Mouse (Mus musculus) stomach, postnatal 0 days (tissue): ENCODE measurements around the gene Rasal3. TPM values are rescaled to one million over a fixed set of nuclear protein-coding genes. Genes with fewer than 3 reads are reported as not detected.

ENCODE experiments used
- ATAC-seq: fragments of 200-750 bp; cut with Nextera tagmentation; 2 replicates; pipeline ENCODE4 v1.8.0; 2017; ENCODE audit not compliant: low FRiP score, low TSS enrichment
- DNase-seq: peaks from one replicate; pipeline ENCODE4 v3.0.0-alpha.2; 2016; ENCODE audit warnings: low spot score
- H3K27ac ChIP-seq: fragments of 300-500 bp; sonication (generic); replicated peaks from 2 replicates; pipeline ENCODE4 v1.5.1; 2014; ENCODE audit warnings: mild to moderate bottlenecking, control low read depth
- H3K27me3 ChIP-seq: fragments of 300-500 bp; sonication (generic); 2 replicates; pipeline ENCODE4 v1.6.1; 2014; ENCODE audit warnings: low read length; ENCODE audit not compliant: control insufficient read depth, insufficient read depth
- H3K36me3 ChIP-seq: fragments of 300-500 bp; sonication (generic); 2 replicates; pipeline ENCODE4 v1.6.1; 2014; ENCODE audit warnings: low read length, mixed read lengths; ENCODE audit not compliant: control insufficient read depth, insufficient read depth
- H3K4me1 ChIP-seq: fragments of 300-500 bp; sonication (generic); replicated peaks from 2 replicates; pipeline ENCODE4 v1.6.1; 2014; ENCODE audit warnings: antibody characterized with exemption; ENCODE audit not compliant: control insufficient read depth, insufficient read depth
- H3K4me2 ChIP-seq: fragments of 300-500 bp; sonication (generic); replicated peaks from 2 replicates; pipeline ENCODE4 v1.6.1; 2014; ENCODE audit warnings: low read depth, mild to moderate bottlenecking, control low read depth, moderate library complexity
- H3K4me3 ChIP-seq: fragments of 300-500 bp; sonication (generic); 2 replicates; pipeline ENCODE4 v1.5.1; 2014; ENCODE audit warnings: low read depth, low read length, control low read depth
- H3K9ac ChIP-seq: fragments of 300-500 bp; sonication (generic); 2 replicates; pipeline ENCODE4 v1.6.1; 2014; ENCODE audit warnings: mild to moderate bottlenecking, low read length, control low read depth, mixed read lengths
- H3K9me3 ChIP-seq: fragments of 300-500 bp; sonication (generic); 2 replicates; pipeline ENCODE4 v1.6.1; 2016; ENCODE audit warnings: low read length; ENCODE audit not compliant: control insufficient read depth
- CTCF ChIP-seq: IDR thresholded peaks from 2 replicates; pipeline ENCODE4 v1.5.1; 2016; ENCODE audit warnings: antibody characterized with exemption, low read depth, mild to moderate bottlenecking, moderate library complexity
- EP300 ChIP-seq: optimal IDR thresholded peaks from 2 replicates; pipeline ENCODE3; 2016; ENCODE audit warnings: antibody characterized with exemption
- WGBS: fragments of 180-500 bp; shearing (Covaris S2); extraction: QIAGEN DNeasy Blood & Tissue Kit; methylation state at CpG from one replicate; pipeline ENCODE4 v1.1.7; 2014; 5-methylcytosine and 5-hydroxymethylcytosine counted together
- polyA plus RNA-seq: library from polyadenylated mRNA; unstranded; fragments of >200 nt; fragmentation: Nextera tagmentation; extraction: Ambion mirVana; gene quantifications from 2 replicates; pipeline ENCODE4 v1.2.1, GENCODE M21; 2015

Gene Rasal3
- polyA plus RNA-seq, 1 experiment from 2014 or later = 0.63 TPM

GRCm38 (mm10) chr17:32353696-32354095 lies 49.7 kb downstream of the Rasal3 start:
- 66% methylated on average over 4 of the region's 4 CpGs for WGBS

GRCm38 (mm10) chr17:32351726-32352125 lies 51.7 kb downstream of the Rasal3 start:
- TF ChIP-seq EP300 (no peak), CTCF (no peak)
- peaks cover 8% of the 10 kb centered on the region; the same call in 1 of the 2 replicates for H3K36me3 ChIP-seq
- no peaks in the 10 kb centered on the region for H3K9me3 ChIP-seq
- ATAC-seq = no peak
- no peak overlapping the region for H3K4me3 ChIP-seq
- H3K27ac ChIP-seq = no peak overlapping the region
- no peak for DNase-seq
- no peaks in the 10 kb centered on the region for H3K27me3 ChIP-seq
- H3K4me1 ChIP-seq = peaks cover 3% of the 10 kb centered on the region; the same call in 1 of the 2 replicates
- no peak overlapping the region for H3K4me2 ChIP-seq
- no peak overlapping the region for H3K9ac ChIP-seq

More at GRCm38 (mm10) chr17:32353696-32354095, 49.7 kb downstream of the Rasal3 start:
- Histone ChIP-seq H3K4me3 (no peak overlapping the region), H3K36me3 (peaks cover 22% of the 10 kb centered on the region), H3K27me3 (no peaks in the 10 kb centered on the region), H3K4me1 (peaks cover 3% of the 10 kb centered on the region; the same call in 1 of the 2 replicates), H3K9me3 (no peaks in the 10 kb centered on the region), H3K9ac (no peak overlapping the region), H3K4me2 (no peak overlapping the region), H3K27ac (no peak overlapping the region)
- TF ChIP-seq EP300 (no peak), CTCF (no peak)
- DNase-seq (peak; percentile 17), ATAC-seq (no peak)

GRCm38 (mm10) chr17:32351269-32351668 lies 52.1 kb downstream of the Rasal3 start:
- H3K36me3 ChIP-seq = peaks cover 5% of the 10 kb centered on the region; the same call in 1 of the 2 replicates
- ATAC-seq = no peak
- 66% methylated on average over 3 of the region's 3 CpGs for WGBS
- H3K4me1 ChIP-seq = peaks cover 3% of the 10 kb centered on the region; the same call in 1 of the 2 replicates
- no peaks in the 10 kb centered on the region for H3K27me3 ChIP-seq
- DNase-seq = no peak
- H3K4me2 ChIP-seq = peak overlapping the region; percentile 71
- H3K9ac ChIP-seq = no peak overlapping the region
- H3K27ac ChIP-seq = no peak overlapping the region
- no peaks in the 10 kb centered on the region for H3K9me3 ChIP-seq
- TF ChIP-seq EP300 (no peak), CTCF (no peak)
- H3K4me3 ChIP-seq = no peak overlapping the region

GRCm38 (mm10) chr17:32350382-32350983 lies 52.9 kb downstream of the Rasal3 start, which contains the start of gene Akap8l:
Akap8l (minus strand) TSS chr17:32350607.
- peak within 1 kb of the TSS; percentile 92 for H3K4me2 ChIP-seq
- peak within 1 kb of the TSS; percentile 89 for H3K9ac ChIP-seq
- DNase-seq (peak; percentile 95), ATAC-seq (peak; percentile 98)
- no peaks in the 10 kb centered on the region for H3K27me3 ChIP-seq
- no peaks in the 10 kb centered on the region for H3K9me3 ChIP-seq
- peak within 1 kb of the TSS; percentile 86 for H3K27ac ChIP-seq
- peaks cover 3% of the 10 kb centered on the region; the same call in 1 of the 2 replicates for H3K36me3 ChIP-seq
- peak; percentile 90 for TF ChIP-seq EP300
- 0 out of 2 replicates have a peak, but pooled peaks have one; percentile 6 for TF ChIP-seq CTCF
- WGBS = under 1% methylated on average over 37 of the region's 37 CpGs
- H3K4me1 ChIP-seq = peaks cover 3% of the 10 kb centered on the region; the same call in 1 of the 2 replicates
- peak within 1 kb of the TSS; percentile 93 for H3K4me3 ChIP-seq

- WGBS = 0% methylated on average over 24 of the region's 24 CpGs
- peaks cover 3% of the 10 kb centered on the region; the same call in 1 of the 2 replicates for H3K4me1 ChIP-seq
- no peaks in the 10 kb centered on the region for H3K27me3 ChIP-seq
- H3K4me3 ChIP-seq = peak overlapping the region; percentile 93
- TF ChIP-seq EP300 = no peak
- no peak for TF ChIP-seq CTCF
- peak overlapping the region; percentile 92 for H3K4me2 ChIP-seq
- H3K27ac ChIP-seq = peak overlapping the region; percentile 86
- H3K36me3 ChIP-seq = peaks cover 3% of the 10 kb centered on the region; the same call in 1 of the 2 replicates
- DNase-seq (no peak), ATAC-seq (no peak)
- H3K9ac ChIP-seq = peak overlapping the region; percentile 89
- no peaks in the 10 kb centered on the region for H3K9me3 ChIP-seq
Observed at GRCm38 (mm10) chr17:32349851-32350381, 53.5 kb downstream of the Rasal3 start.
